Comparison of ENCODE assay signal across 19 mouse cellular contexts in the genomic region with DNA sequence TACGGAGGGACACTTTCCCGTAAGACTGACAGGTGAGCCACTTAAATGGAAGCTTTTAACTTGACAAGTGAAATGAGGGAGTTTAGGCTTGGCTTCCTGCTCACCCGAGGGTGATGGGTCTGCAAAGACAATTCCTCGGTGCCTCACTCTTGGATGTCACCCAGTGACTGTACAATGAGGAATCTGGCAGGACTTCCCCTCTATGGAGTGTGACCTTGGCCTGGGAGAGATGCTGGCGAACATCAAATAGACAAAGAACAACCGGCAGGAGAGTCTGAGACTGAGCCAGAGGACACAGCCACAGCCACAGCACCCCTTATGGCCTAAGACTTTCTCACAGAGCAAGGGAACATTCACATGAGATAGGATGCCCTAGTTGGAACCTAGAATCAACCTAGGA.
DNase-seq lines count a peak whose midpoint lies in the region; ATAC-seq and TF ChIP-seq lines count a peak whose summit lies in the region.
"Had no signal": no experiment of that assay in that cellular context is flagged by ENCODE, and none has a peak within 500 bp of the region (broad histone marks: within the 10 kb centered on the region; RNA-seq: fewer than 3 reads in every experiment).

No protein-coding gene starts in this region.

- TF ChIP-seq CTCF in lung, embryonic 14.5 days (IDR thresholded peaks at IDR 0.05; ENCODE audit: low read depth): no peak
- TF ChIP-seq CTCF in lung, adult 2 months (IDR thresholded peaks at IDR 0.05; ENCODE audit: insufficient read depth, low read length): no peak

- H3K4me3 ChIP-seq in lung, embryonic 14.5 days (ENCODE audit: low read depth, low read length): no peak overlapping the region
- no peak overlapping the region for H3K4me3 ChIP-seq in lung, adult 2 months (replicated peaks; ENCODE audit: extremely low read depth, low read depth, low read length)
- H3K4me3 ChIP-seq: heart, embryonic 10.5 days; limb, embryonic 12.5 days; liver, embryonic 13.5 days had no signal

- no peak for ATAC-seq in lung, embryonic 14.5 days (ENCODE audit: insufficient read depth)
- no peak for ATAC-seq in monocyte, adult 5-6 weeks (replicated peaks; ENCODE audit: insufficient number of reproducible peaks, low FRiP score, low TSS enrichment, poor library complexity, severe bottlenecking)
- ATAC-seq: forebrain, embryonic 16.5 days; hindbrain, postnatal 0 days had no signal

- no peaks in the 10 kb centered on the region for H3K27me3 ChIP-seq in lung, embryonic 14.5 days (ENCODE audit: insufficient read depth, low read length)
- H3K27me3 ChIP-seq: limb, embryonic 12.5 days; liver, embryonic 13.5 days had no signal

- H3K9me3 ChIP-seq in lung, embryonic 14.5 days (ENCODE audit: low read depth, low read length): no peaks in the 10 kb centered on the region
- H3K9me3 ChIP-seq: G1E; heart, embryonic 10.5 days; limb, embryonic 12.5 days; liver, embryonic 13.5 days had no signal

- no peak overlapping the region for H3K4me2 ChIP-seq in lung, embryonic 14.5 days
- H3K4me2 ChIP-seq: limb, embryonic 12.5 days; liver, embryonic 13.5 days; midbrain, embryonic 11.5 days had no signal

- TF ChIP-seq POLR2A in lung, adult 2 months (IDR thresholded peaks at IDR 0.05; ENCODE audit: borderline replicate concordance, extremely low read depth, low read depth, low read length): no peak

- H3K27ac ChIP-seq in lung, embryonic 14.5 days (ENCODE audit: low read depth): no peak overlapping the region
- H3K27ac ChIP-seq: heart, embryonic 10.5 days; hindbrain, postnatal 0 days; limb, embryonic 12.5 days; liver, embryonic 13.5 days had no signal

- H3K9ac ChIP-seq in lung, embryonic 14.5 days: no peak overlapping the region
- H3K9ac ChIP-seq: limb, embryonic 12.5 days; liver, embryonic 13.5 days had no signal

- WGBS in lung, embryonic 14.5 days: 70% methylated on average over 6 of the region's 6 CpGs
- WGBS in lung, adult 2 months: 52% methylated on average over 6 of the region's 6 CpGs

- DNase-seq in cerebellum, postnatal 10 days: peak; percentile 39 to 43
- DNase-seq in cerebellum, postnatal 36 days: no peak
- DNase-seq in lung, embryonic 14.5 days: peak; percentile 13
- DNase-seq in lung, adult 2 months: no peak
- DNase-seq in adrenal gland, postnatal 36 days: peak; percentile 50 to 51
- peak; percentile 21 to 46 for DNase-seq in lung, postnatal 4 days
- DNase-seq in thymus, postnatal 10 days (ENCODE audit: low spot score in 2 of 2): no peak
- DNase-seq: cerebellum, adult 8-10 months; heart, postnatal 4 days; kidney, adult 11 months; liver, embryonic 13.5 days; thymus, postnatal 4 days had no signal

- peaks cover 2% of the 10 kb centered on the region; the same call in 1 of the 2 replicates for H3K4me1 ChIP-seq in lung, embryonic 14.5 days (ENCODE audit: insufficient read depth)
- H3K4me1 ChIP-seq in lung, adult 2 months (ENCODE audit: control insufficient read depth, insufficient read depth, low read length): peaks cover 3% of the 10 kb centered on the region
- H3K4me1 ChIP-seq: limb, embryonic 12.5 days; liver, embryonic 13.5 days had no signal

- H3K36me3 ChIP-seq in lung, embryonic 14.5 days (ENCODE audit: insufficient read depth): peaks cover 23% of the 10 kb centered on the region; the same call in 1 of the 2 replicates
- H3K36me3 ChIP-seq: G1E; liver, embryonic 13.5 days had no signal

Comparison
In these comparisons a context has a peak if more than half of its experiments do, and no peak if none do; other contexts are left out.
1. DNase-seq: peak in cerebellum, postnatal 10 days (2 of 2), lung, embryonic 14.5 days (single experiment), adrenal gland, postnatal 36 days (2 of 2) and lung, postnatal 4 days (2 of 2); none in cerebellum, postnatal 36 days (0 of 2), lung, adult 2 months (single experiment) and thymus, postnatal 10 days (0 of 2).